Mouse (Mus musculus) adipocyte (in vitro differentiated cells): ENCODE results near the gene Cpeb3.
A peak's percentile ranks its signal among the peaks of the same experiment; 100 is the strongest.

ENCODE experiments used
- DNase-seq: peaks from one replicate; pipeline ENCODE4 v3.0.0-alpha.2; 2016; ENCODE audit warnings: low spot score

Gene Cpeb3

DNA sequence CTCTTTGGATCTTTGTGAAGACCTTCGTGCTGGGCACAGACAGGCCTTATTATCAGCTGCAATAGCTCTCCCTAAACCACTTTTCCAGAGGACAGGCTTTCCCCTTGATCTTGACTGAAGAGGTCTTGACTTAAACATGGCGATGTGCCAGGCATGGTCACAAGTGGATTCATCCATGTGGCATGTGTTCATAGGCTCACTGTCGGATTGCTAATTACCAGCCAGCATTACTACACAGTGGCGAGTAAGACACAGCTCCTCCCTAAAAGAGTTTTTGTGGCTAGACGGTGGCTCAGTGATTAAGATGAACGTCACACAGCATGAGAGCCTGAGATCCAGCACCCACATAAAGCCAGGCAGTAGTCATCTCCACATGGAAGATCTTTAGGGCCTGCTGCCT lies 178.6 kb downstream of the Cpeb3 start:
- no peak for DNase-seq

DNA sequence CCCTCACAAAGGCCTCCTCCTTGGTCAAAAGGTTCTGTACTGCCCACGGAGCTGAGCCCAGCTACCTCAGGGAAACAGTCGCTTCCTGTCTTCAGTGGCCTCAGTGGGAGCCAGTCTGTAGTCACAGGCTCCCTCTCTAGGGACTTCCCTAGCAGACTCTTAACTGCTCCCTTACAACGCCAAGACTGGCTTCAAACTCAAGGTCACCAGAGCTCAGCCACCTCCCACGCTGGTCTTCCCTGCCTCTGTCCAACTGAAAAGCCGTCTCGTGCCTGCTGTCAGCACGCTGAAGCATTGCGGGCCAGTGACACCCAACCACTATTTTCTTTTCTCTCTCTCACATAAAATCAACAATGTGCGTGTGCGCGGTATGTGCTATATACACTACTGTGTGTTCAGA lies 182.0 kb downstream of the Cpeb3 start:
- DNase-seq, result peak; percentile 9

DNA sequence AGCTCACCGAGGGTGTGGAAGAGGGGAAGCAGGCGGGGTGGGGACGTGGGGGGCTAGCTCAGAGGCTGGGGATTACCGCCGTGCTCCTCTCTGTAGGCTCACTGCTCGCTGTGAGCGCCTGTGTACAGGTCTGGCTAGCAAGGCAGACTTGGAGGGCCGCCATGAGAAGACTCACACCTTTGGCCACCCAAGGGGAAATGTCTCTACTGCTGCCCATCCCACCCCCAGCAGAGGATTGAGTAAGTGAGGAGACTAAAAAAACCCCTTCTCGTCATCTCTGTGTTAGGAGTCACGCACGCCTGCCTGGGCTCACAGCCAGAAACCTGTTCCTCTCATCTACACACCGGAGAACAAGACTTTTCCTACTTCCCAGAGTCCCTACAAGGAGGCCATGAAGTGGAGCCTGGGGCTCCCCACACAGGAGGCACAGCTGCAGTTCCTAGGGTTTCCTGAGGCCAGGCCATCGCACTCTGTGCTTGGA lies 182.5 kb downstream of the Cpeb3 start:
- DNase-seq, result peak; percentile 11

DNA sequence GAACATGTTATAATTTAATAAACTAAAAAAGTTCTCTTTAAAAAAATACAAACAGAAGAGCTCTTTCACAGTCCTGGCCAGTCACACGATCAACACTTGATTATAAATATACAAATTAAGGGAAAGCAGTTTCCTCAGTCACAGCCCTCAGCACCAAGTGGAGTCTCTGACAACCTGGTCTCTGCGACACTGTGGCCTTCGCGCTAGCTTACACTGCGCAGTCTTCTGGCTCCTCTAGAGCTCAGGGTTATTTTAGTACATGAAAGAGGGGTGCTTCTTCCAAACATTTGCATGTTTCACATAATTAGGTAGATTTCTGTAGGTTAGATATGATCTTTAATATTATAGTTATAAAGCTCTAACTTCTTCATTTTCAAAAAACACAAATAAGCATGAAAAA lies 186.3 kb downstream of the Cpeb3 start:
- no peak for DNase-seq

DNA sequence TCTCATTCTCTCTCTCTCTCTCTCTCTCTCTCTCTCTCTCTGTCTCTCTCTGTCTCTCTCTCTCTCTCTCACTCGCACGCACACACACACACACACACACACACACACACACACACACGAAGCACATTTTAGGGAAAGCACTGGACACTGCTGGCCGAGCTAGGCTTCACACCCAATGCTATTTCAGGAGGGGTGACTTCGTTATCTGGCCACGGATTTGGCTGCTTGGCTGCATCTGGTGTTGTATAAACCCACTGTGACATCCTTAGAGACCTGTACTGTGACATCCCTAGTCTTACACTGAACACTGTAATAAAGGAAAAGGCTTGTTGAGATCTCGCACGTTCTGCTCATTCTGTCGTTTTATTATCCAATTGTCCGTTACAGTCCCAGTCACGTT lies 187.4 kb downstream of the Cpeb3 start:
- no peak for DNase-seq

DNA sequence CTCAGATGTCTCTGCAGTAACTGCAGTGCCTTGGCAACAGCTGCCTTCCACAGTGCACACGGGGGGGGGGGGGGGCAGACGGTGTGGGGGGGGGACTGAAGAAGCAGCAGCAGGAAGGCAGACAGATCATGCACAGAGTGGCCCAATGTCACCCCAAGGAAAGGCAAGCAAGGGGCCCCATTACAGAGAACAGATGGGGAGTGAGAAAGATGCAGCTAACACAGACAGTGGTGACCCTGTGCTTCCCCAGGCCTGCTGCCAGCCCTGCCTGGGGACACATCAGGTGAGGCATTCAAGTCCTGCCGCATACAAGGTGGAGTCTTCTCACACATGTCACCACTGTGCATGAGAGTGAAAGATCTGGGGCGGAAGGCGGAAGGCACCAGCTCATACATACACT lies 187.9 kb downstream of the Cpeb3 start:
- no peak for DNase-seq

DNA sequence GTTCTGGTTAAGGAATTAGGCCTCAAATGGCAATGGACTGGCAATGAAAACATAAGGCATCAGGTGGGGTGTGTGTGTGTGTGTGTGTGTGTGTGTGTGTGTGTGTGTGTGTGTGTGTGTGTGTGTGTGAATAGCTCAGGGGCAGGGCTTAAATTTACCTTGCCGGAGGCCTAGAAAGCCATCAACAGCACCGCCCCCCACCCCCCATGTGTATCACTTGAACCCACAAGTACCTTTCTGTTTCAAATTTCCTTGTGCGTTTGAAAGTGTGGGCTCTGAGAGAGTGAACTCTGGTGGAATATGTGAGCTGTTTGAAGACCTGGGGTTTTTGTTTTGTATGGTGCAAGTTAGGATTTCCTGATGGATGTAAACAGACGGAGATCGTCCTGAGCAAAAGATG lies 189.5 kb downstream of the Cpeb3 start:
- DNase-seq, result no peak

DNA sequence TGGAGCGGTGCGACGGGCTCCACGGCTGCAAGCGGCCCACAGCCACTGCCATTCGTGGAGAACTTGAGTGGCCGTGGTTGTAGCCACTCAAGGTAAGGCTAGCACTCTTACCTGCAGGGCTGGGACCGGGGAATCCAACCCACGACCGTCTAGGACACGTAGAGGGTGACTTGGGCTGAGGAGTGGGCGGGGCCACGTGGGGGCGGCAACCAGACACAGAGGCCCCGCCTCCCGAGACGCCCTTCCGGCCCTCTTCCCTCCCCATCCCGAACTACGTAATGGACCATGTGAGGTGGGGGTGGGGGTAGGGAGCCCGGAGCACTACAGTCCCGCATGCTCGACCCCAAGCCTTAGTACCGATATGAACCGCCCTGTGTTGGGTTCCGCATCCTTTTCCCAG lies 190.0 kb downstream of the Cpeb3 start:
- DNase-seq, result no peak

DNA sequence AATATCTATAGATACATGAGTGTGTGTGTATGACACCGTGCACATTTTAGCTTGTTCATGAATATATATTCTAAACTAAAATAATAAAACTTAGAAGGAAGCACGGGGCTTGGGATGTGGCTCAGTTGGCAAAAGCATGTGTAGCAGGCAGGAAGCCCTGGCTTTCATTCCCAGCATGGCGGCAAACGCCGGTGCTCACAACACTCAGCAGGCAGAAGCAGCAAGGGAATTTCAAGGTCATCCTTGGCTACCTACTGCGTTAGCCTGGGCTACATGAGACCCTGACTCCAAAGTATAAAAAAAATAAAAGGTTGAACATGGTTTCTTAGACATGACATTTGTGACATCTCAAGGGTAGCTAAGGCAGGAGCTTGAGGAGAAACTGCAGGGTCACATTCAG lies 191.5 kb downstream of the Cpeb3 start:
- no peak for DNase-seq

DNA sequence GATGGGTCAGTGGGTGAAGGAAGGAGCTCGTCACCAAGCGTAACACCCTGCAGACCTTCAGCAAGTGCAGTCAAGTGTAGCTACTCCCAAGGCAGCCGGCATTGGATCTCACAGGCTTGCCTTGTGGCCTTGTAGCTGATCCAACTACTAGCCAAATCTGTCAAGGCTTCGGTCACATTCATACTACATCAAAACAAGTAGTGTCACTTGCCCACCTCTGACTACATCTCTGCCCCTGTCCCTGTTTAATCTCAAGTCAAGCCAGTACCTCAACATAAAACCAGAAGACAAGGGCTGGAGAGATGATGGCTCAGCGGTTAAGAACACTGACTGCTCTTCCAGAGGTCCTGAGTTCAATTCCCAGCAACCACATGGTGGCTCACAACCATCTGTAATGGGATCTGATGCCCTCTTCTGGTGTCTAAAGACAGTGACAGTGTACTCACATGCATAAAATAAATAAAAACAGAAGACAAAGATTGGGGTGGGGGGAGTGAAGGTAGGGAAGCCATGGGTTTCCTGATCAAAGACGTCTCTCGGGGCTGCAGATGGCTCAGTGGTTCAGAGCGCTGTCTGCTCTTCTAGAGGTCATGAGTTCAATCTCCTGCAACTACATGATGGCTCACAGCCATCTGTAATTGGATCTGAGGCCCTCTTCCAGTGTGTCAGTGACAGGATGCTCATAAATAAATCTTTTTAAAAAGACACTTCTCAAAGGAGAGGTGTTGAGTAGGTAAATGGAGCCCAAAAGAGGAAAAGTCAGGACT lies 194.0 kb downstream of the Cpeb3 start:
- DNase-seq, result no peak

DNA sequence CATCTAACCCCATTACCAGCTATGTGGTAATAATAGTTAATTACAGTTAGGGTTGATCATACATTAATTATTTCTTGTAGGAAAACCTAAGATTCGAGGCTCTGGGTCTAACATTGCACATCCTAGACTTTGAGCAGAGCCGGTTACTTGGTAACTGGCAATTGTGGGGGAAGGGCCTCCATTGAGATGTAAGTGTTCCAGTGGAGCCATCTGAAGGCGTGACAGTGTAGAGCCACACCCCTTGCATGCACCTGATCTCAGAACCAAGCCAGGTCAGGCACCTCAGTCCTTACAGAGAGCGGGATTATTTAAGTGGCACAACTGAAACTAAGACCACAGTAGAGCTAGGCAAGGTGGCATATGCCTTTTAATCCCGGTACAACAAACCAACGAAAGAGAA lies 194.9 kb downstream of the Cpeb3 start:
- no peak for DNase-seq

DNA sequence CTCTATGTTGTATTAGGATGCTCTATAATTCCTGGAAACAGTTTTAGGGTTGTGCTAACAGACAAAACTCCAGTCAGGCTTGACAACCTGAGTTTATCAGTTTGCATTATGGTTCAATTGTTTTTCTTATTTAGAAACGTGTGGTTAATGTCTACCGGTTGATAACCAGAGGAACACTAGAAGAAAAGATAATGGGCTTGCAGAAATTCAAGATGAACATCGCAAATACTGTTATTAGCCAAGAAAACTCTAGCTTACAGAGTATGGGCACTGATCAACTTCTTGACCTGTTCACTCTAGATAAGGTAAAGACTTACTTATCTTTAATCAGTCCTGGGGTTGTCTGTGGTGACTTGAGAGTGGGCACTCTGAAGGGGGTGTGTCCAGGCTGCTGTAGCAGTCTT lies 198.5 kb downstream of the Cpeb3 start:
- no peak for DNase-seq

DNA sequence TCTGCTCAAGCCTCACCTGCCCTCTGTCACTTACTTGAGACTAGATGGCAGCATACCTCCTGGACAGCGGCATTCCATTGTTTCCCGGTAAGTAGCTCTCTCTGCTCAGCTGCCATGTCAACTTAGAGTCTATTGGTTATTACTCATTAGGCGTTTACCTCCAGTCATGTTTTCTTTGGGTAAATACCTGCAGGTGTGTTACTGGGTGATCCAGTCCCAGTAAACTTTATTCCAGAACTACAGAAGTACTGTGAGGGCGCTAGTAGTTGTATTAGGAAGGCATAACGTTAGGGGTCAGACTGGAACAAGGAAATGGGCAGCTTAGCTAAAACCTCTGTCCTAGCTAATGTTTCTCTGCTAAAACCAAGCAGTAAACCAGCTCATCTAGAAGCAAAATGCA lies 203.8 kb downstream of the Cpeb3 start:
- DNase-seq, result no peak
